Mouse (Mus musculus): ENCODE data around the gene Espn. TPM values are rescaled to one million over a fixed set of nuclear protein-coding genes. Genes with fewer than 3 reads are reported as not detected.

Espn gene
- polyA plus RNA-seq, 1 experiment from 2014 or later: not detected

- no peak overlapping the region for H3K9ac ChIP-seq (ENCODE audit: low read length)
- no peak overlapping the region for H3K4me3 ChIP-seq (ENCODE audit: low read depth, low read length)
- ATAC-seq: no peak
- 53% methylated on average over 5 of the region's 5 CpGs for WGBS
- H3K36me3 ChIP-seq (ENCODE audit: control insufficient read depth, insufficient read depth, low read length): no peaks in the 10 kb centered on the region
- peaks cover 9% of the 10 kb centered on the region; the same call in 1 of the 2 replicates for H3K4me1 ChIP-seq (ENCODE audit: control insufficient read depth, insufficient read depth, low read length)
- H3K4me2 ChIP-seq (ENCODE audit: low read length): no peak overlapping the region
- no peaks in the 10 kb centered on the region for H3K9me3 ChIP-seq (replicated peaks; ENCODE audit: control insufficient read depth, low read length)
- H3K27ac ChIP-seq (ENCODE audit: low read depth, low read length): no peak overlapping the region
- H3K27me3 ChIP-seq (replicated peaks; ENCODE audit: control insufficient read depth, insufficient read depth, low read length): peaks cover 96% of the 10 kb centered on the region
- no peak for DNase-seq (ENCODE audit: low spot score)
Measured at GRCm38 (mm10) chr4:152128784-152129183, 23.4 kb downstream of the Espn start.

DNA sequence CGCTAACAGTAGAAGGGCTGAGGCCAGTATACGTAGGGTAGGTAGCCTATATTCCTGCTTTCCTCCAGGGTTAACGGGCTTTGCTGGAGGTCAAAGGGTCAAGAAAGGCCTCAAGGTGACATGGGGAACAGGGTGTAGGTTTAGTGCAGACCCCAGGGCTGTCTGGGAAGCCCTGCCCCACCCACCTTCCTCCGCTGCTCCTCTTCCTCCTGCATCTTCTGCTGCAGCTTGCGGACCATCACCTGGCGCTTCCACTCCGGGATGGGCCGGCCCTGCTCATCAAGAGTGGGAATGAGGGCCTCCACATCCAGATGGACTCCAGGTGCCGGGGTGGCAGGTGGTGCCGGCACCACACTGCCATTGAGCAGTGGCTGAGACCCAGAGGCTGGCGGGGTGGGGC, 24.3 kb downstream of the Espn start:
- WGBS: 79% methylated on average over 11 of the region's 11 CpGs

DNA sequence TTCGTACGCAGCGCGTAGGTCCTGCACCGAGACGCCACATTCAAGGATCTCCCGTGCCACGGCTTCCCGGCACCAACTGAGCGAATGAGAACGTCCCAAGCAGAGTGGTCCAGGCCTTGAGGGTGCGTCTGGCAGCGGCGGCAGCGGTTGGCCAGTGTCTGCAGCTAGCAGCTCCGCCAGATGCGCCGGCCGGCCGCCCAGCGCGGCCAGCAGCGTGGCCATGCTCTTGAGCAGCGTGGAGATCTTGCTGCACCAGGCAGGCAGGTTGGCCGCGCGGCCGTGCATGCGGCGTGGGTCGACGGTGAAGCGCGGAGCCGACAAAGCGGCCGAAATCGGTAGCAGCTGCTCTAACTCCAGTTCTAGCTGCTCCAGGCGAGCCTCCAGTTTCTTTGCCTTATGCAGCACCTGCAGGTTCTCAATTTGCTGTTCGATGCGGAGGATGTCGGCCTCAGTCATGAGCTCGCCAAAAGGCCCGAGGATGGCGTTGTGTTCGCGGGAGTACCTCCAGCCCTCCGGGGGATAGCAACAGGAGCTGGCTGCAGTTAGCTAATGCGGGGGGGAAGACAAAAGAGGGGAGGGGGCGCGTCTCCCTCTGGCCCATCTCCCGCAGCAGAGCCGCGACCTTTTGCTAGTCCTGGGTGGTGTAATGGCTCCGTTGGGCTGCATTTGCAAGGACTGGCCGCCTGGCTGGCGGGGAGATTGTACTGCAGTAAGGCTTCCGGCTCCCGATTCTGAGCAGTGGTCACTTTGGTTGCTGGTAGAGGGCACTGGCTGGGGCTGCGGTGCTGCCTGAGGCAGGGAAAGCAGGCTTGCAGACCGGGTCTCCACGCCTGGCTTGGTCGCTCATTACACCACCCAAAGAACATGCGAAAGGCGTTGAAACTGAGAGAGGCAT, 25.9 kb downstream of the Espn start:
- Histone ChIP-seq H3K27ac (ENCODE audit: low read depth, low read length) (no peak overlapping the region), H3K4me2 (ENCODE audit: low read length) (peak overlapping the region; percentile 34), H3K27me3 (replicated peaks; ENCODE audit: control insufficient read depth, insufficient read depth, low read length) (peaks cover 99% of the 10 kb centered on the region), H3K4me3 (ENCODE audit: low read depth, low read length) (peak overlapping the region; percentile 10; the same call in 1 of the 2 replicates), H3K4me1 (ENCODE audit: control insufficient read depth, insufficient read depth, low read length) (peaks cover 9% of the 10 kb centered on the region; the same call in 1 of the 2 replicates), H3K36me3 (ENCODE audit: control insufficient read depth, insufficient read depth, low read length) (no peaks in the 10 kb centered on the region), H3K9me3 (replicated peaks; ENCODE audit: control insufficient read depth, low read length) (no peaks in the 10 kb centered on the region), H3K9ac (ENCODE audit: low read length) (peak overlapping the region; percentile 21; the same call in 1 of the 2 replicates)
- ATAC-seq (no peak), DNase-seq (ENCODE audit: low spot score) (no peak)
- WGBS: 3% methylated on average over 65 of the region's 65 CpGs

More for the DNA sequence above, 24.3 kb downstream of the Espn start:
- no peaks in the 10 kb centered on the region for H3K36me3 ChIP-seq (ENCODE audit: control insufficient read depth, insufficient read depth, low read length)
- DNase-seq (ENCODE audit: low spot score): no peak
- H3K27me3 ChIP-seq (replicated peaks; ENCODE audit: control insufficient read depth, insufficient read depth, low read length): peaks cover 100% of the 10 kb centered on the region
- ATAC-seq: no peak
- no peaks in the 10 kb centered on the region for H3K9me3 ChIP-seq (replicated peaks; ENCODE audit: control insufficient read depth, low read length)
- H3K4me3 ChIP-seq (ENCODE audit: low read depth, low read length): no peak overlapping the region
- peaks cover 9% of the 10 kb centered on the region; the same call in 1 of the 2 replicates for H3K4me1 ChIP-seq (ENCODE audit: control insufficient read depth, insufficient read depth, low read length)
- H3K9ac ChIP-seq (ENCODE audit: low read length): no peak overlapping the region
- H3K27ac ChIP-seq (ENCODE audit: low read depth, low read length): no peak overlapping the region
- H3K4me2 ChIP-seq (ENCODE audit: low read length): no peak overlapping the region

DNA sequence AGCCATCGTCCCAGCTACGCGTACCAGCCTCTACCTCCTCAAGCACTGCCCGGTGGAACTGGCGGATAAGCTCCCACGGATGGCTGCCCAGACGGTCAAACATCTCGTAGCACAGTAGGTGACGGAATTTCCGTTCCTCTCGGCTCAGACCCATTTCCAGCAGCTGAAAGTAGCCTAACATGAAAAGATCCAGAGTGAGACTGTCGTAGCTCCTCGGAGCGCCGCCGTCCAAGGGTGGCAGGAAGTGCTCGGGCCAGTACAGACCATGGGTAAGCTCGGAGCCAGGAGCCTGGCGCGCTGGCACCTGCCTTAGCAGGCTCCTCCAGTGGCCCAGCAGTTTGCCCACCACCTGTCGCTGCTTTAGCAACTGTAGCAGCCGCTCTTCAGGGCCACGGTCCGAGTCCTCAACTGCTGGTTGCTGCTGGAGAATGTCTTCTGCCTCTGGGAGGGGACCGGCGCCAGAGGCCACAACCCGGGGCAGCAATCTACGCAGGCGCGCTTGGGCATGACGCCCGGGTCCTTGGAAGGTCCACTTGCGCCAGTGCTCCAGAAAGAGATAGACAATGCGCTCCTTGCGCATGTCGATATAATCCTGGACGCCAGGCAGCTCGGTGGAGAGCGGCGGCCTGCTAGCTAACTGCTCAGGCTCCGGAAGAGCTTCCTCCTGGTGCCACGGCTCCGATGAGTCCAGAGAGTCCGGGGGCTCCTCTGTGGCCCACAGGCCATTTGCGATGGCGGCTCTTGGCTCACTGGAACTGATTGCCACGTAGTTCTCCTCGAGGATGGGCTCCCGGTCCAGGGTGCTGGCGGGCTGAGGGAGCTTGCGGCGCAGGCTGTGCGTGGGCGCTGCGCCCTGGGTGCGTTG, 26.8 kb downstream of the Espn start:
- Histone ChIP-seq H3K27ac (ENCODE audit: low read depth, low read length) (no peak overlapping the region), H3K4me2 (ENCODE audit: low read length) (peak overlapping the region; percentile 34), H3K4me3 (ENCODE audit: low read depth, low read length) (peak overlapping the region; percentile 10; the same call in 1 of the 2 replicates), H3K9me3 (replicated peaks; ENCODE audit: control insufficient read depth, low read length) (no peaks in the 10 kb centered on the region), H3K9ac (ENCODE audit: low read length) (no peak overlapping the region), H3K36me3 (ENCODE audit: control insufficient read depth, insufficient read depth, low read length) (no peaks in the 10 kb centered on the region), H3K4me1 (ENCODE audit: control insufficient read depth, insufficient read depth, low read length) (peaks cover under 1% of the 10 kb centered on the region), H3K27me3 (replicated peaks; ENCODE audit: control insufficient read depth, insufficient read depth, low read length) (peaks cover 98% of the 10 kb centered on the region)
- ATAC-seq (no peak), DNase-seq (ENCODE audit: low spot score) (no peak)
- WGBS: 3% methylated on average over 56 of the region's 56 CpGs

DNA sequence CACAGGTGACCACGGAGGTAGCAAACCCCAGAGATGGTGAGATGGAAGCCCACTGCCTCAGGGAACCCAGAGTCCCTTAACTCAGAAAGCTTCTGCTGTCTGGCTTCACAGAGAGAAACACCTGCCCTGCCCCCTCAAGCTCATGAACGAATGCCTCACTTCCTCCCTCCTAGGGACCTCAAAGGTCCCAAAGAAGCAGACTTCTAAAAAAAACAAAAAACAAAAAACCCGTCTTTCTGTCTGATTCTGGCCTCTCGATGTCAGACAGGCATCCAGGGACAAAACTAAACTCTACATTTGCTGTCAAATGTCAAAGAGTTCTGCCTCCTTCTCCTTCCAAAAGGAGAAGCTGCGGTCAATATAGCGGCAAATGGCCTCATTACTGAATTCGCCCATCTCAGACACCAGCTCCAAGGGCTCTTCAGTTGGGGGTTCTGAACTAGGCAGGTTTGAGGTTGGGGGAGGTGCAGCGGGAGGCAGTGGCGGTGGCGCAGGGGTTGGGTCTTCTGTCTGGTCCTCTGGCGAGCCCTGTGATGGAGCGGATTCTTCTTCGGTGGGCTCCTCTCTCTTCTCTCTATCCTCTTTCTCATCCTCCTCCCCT, 27.7 kb downstream of the Espn start:
- Histone ChIP-seq H3K36me3 (ENCODE audit: control insufficient read depth, insufficient read depth, low read length) (no peaks in the 10 kb centered on the region), H3K27me3 (replicated peaks; ENCODE audit: control insufficient read depth, insufficient read depth, low read length) (peaks cover 98% of the 10 kb centered on the region), H3K4me2 (ENCODE audit: low read length) (no peak overlapping the region), H3K4me1 (ENCODE audit: control insufficient read depth, insufficient read depth, low read length) (no peaks in the 10 kb centered on the region; the same call in none of the 2 replicates), H3K4me3 (ENCODE audit: low read depth, low read length) (no peak overlapping the region), H3K9ac (ENCODE audit: low read length) (no peak overlapping the region), H3K9me3 (replicated peaks; ENCODE audit: control insufficient read depth, low read length) (no peaks in the 10 kb centered on the region), H3K27ac (ENCODE audit: low read depth, low read length) (no peak overlapping the region)
- 7% methylated on average over 13 of the region's 13 CpGs for WGBS
- ATAC-seq (no peak), DNase-seq (ENCODE audit: low spot score) (no peak)

DNA sequence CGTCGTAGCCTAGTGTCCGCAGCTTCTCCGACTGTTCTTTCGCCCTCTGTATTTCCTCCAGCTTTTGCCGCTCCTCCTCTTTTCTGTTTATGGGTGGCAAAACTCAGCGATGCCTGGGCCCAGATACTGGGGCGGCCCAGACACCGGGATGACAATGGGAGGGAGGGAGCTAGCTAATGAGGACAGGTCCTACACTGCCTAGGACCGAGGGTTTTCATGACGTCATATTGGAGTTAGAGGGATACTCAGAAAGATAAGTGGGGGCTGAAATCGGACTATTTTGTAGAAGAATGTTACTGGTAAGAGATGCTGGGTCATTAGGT, 31.0 kb downstream of the Espn start:
- no peak for ATAC-seq
- Histone ChIP-seq H3K9ac (ENCODE audit: low read length) (no peak overlapping the region), H3K4me3 (ENCODE audit: low read depth, low read length) (no peak overlapping the region), H3K4me2 (ENCODE audit: low read length) (0 out of 2 replicates have a peak overlapping the region, but pooled peaks have one; percentile 21), H3K4me1 (ENCODE audit: control insufficient read depth, insufficient read depth, low read length) (no peaks in the 10 kb centered on the region; the same call in none of the 2 replicates), H3K27ac (ENCODE audit: low read depth, low read length) (no peak overlapping the region), H3K27me3 (replicated peaks; ENCODE audit: control insufficient read depth, insufficient read depth, low read length) (peaks cover 97% of the 10 kb centered on the region), H3K9me3 (replicated peaks; ENCODE audit: control insufficient read depth, low read length) (no peaks in the 10 kb centered on the region), H3K36me3 (ENCODE audit: control insufficient read depth, insufficient read depth, low read length) (no peaks in the 10 kb centered on the region)
- 2% methylated on average over 12 of the region's 12 CpGs for WGBS
- no peak for DNase-seq (ENCODE audit: low spot score)

DNA sequence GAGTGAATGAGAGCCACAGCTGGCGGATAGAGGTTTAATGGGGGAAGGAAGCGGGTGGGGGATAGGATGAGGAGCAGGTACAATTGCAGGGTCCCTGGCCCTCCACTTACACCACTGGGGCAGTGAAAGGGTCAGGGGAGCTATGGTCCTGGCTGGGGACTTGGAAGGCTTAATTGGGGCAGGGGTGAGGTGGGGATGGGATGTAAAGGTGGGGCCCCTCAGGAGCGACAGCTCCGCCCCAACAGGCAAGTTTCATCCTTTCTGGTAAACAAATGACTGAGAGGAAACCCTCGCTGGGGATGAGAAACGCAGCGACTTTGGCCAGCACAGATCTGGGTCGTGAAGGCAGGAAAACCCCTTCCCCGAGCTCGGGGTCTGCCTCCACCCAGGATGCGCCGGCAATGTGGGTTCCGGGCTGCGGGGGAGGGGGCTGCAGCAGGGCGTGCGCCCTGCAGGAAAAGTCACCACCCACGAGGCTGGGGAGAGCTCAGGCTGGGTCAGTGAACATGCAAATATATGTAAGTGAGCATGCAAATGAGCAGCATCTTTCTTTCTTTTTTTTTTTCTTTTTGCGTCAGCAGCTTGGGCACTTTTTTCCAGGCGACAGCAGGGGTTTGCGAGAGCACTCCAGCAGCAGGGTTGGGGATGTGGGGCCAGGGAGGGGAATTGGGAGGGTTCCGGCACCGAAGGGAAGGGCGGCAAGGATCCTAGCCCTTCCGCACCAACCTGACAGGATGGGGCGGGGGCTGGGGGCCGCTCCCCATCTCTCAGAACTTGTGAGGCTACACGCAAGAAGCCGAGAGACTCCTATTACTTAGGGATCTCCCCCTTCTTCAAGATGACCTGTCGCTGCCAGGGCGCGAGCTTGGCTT, 31.6 kb downstream of the Espn start:
- no peaks in the 10 kb centered on the region for H3K9me3 ChIP-seq (replicated peaks; ENCODE audit: control insufficient read depth, low read length)
- no peaks in the 10 kb centered on the region for H3K36me3 ChIP-seq (ENCODE audit: control insufficient read depth, insufficient read depth, low read length)
- ATAC-seq: no peak
- under 1% methylated on average over 31 of the region's 31 CpGs for WGBS
- H3K4me1 ChIP-seq (ENCODE audit: control insufficient read depth, insufficient read depth, low read length): no peaks in the 10 kb centered on the region; the same call in 1 of the 2 replicates
- DNase-seq (ENCODE audit: low spot score): no peak
- H3K4me2 ChIP-seq (ENCODE audit: low read length): 0 out of 2 replicates have a peak overlapping the region, but pooled peaks have one; percentile 21
- no peak overlapping the region for H3K27ac ChIP-seq (ENCODE audit: low read depth, low read length)
- peaks cover 97% of the 10 kb centered on the region for H3K27me3 ChIP-seq (replicated peaks; ENCODE audit: control insufficient read depth, insufficient read depth, low read length)
- no peak overlapping the region for H3K9ac ChIP-seq (ENCODE audit: low read length)
- H3K4me3 ChIP-seq (ENCODE audit: low read depth, low read length): no peak overlapping the region

Data from forebrain, embryonic 14.5 days (tissue).